Mouse (Mus musculus) left cerebral cortex, postnatal 4 days (tissue): Measurements from ENCODE around the gene Cyp2ab1. TPM values are rescaled to one million over a fixed set of nuclear protein-coding genes. Genes with fewer than 3 reads are reported as not detected.
"Not testable (repeated sequence)": the region's sequence is repeated elsewhere in the genome, so short reads cannot be mapped to it uniquely, and the experiment has no call there.

Experiments
- DNase-seq: peaks from one replicate; pipeline ENCODE4 v3.0.0-alpha.2; 2022
- intact Hi-C: fragments of 180-260 bp; cut with DNase I; formaldehyde crosslinking; loops from one replicate; pipeline ENCODE4 v1.15.1; 2025
- total RNA-seq, 2 experiments: library from RNA; stranded (reverse); gene quantifications; 2 replicates each; pipeline ENCODE4 v1.2.3; 2021

The Cyp2ab1 gene
- total RNA-seq = not detected

- intact Hi-C loops = no loop called here
These were observed at the start of gene Cyp2ab1 for GRCm38 (mm10) chr16:20325286-20325685. Cyp2ab1 (minus strand) TSS chr16:20325404.

GRCm38 (mm10) chr16:20371731-20372130, 46.5 kb upstream of the Cyp2ab1 start:
- intact Hi-C loops = no loop called here
- no peak for DNase-seq

More at GRCm38 (mm10) chr16:20325286-20325685, at the start of gene Cyp2ab1:
- no peak for DNase-seq

- no peak for DNase-seq
- intact Hi-C loops = no loop called here
These were observed 43.0 kb upstream of the Cyp2ab1 start for GRCm38 (mm10) chr16:20368221-20368620.

DNA sequence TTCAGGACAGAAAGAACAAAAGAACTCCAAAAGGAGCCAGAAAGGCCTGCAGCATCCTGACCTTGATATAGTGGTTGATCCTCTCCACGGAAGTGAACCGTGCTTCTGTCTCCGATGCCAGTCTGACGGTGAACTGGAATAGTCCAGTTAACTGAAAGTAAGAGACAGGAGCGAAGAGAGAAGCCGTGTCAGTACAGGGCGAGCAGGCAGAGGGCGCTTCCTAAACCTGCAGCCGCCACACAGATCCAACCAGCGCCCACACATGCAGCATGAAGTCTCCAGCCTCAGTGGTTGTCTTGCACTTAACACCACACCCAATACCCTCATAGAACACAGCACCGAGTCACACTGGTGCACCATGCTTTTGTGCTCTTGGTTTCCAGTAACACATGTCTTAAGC, 36.9 kb upstream of the Cyp2ab1 start:
- intact Hi-C loops = no loop called here
- no peak for DNase-seq

DNA sequence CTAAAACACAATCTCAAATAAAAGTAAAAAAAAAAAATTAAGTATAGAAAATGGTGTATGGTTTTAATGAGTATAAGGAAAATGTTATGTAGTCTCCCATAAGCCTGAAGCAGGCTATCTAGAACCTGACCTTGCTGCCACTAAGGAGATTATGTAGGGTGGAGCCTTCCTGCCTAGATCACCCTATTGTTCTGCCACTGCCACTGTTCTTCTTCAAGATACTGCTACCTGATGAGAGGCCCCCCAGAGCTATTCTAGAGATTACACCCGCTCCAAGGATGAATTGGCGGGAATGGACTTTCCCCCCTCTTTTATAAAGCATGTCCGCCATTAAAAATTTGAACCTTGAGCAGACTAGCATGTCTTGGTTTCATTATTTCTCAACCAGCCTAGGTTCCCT, 36.3 kb upstream of the Cyp2ab1 start:
- intact Hi-C loops, DNase-seq: not testable (repeated sequence)

- intact Hi-C loops = no loop called here
- DNase-seq = no peak
These were observed 34.6 kb upstream of the Cyp2ab1 start for GRCm38 (mm10) chr16:20359643-20360295.

- intact Hi-C loops = no loop called here
- DNase-seq = no peak
These were observed 32.6 kb upstream of the Cyp2ab1 start for GRCm38 (mm10) chr16:20357837-20358236.

GRCm38 (mm10) chr16:20354762-20355161, 29.6 kb upstream of the Cyp2ab1 start:
- no peak for DNase-seq
- intact Hi-C loops = no loop called here

DNA sequence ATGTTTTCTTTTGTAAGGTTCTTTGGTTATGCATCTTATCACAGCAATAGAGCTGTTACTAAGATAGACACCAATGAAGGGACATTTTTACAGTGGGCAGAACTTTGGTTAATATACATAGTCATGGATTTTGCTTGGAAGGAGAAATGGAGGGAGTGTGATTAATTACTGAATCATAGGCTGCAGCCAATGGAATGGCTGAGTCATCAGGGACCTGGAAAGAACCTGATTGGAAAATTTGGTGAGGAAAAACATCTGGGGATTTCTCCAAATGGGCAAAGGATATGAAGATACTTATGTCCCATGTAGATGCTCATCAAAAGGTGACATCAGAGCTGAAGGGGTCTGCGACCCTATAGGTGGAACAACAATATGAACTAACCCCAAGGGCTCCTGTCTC, 28.8 kb upstream of the Cyp2ab1 start:
- DNase-seq = no peak
- intact Hi-C loops = no loop called here

GRCm38 (mm10) chr16:20345464-20345863, 20.3 kb upstream of the Cyp2ab1 start:
- no peak for DNase-seq
- intact Hi-C loops = loop anchor here (10.0 kb wide), 1 partner anchor 131 kb away; no protein-coding TSS in a partner anchor

DNA sequence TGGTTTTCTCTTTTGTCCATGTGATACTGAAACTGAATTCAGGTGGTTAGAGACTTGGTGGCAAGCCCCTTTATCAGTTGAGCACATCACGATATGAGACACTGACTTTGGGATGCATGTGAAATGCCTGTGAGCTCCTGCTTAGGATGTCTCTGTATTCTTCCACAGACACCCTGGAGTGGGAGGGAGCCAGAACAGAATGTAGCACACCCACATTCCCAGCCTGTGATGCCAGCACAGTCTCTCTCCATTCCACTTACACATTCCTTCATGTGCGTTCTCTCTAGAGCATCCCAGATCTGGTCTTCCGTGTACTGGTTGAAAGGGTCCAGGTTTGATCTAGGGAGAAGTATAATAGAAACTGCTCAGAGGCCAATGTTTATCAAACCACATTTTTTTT, 13.4 kb upstream of the Cyp2ab1 start:
- DNase-seq = no peak
- intact Hi-C loops = no loop called here

GRCm38 (mm10) chr16:20334918-20335317, 9.7 kb upstream of the Cyp2ab1 start:
- intact Hi-C loops = no loop called here
- DNase-seq = no peak

- intact Hi-C loops = no loop called here
- DNase-seq = no peak
These were observed 3.1 kb upstream of the Cyp2ab1 start for GRCm38 (mm10) chr16:20328306-20328705.

- DNase-seq = no peak
- intact Hi-C loops = no loop called here
These were observed 1.3 kb downstream of the Cyp2ab1 start for GRCm38 (mm10) chr16:20323907-20324306.

GRCm38 (mm10) chr16:20322274-20322673, 2.9 kb downstream of the Cyp2ab1 start:
- DNase-seq = no peak
- intact Hi-C loops = no loop called here

- intact Hi-C loops = no loop called here
- DNase-seq = no peak
These were observed 8.4 kb downstream of the Cyp2ab1 start for GRCm38 (mm10) chr16:20316770-20317169.

GRCm38 (mm10) chr16:20315266-20315665, 9.9 kb downstream of the Cyp2ab1 start:
- no peak for DNase-seq
- intact Hi-C loops = no loop called here

DNA sequence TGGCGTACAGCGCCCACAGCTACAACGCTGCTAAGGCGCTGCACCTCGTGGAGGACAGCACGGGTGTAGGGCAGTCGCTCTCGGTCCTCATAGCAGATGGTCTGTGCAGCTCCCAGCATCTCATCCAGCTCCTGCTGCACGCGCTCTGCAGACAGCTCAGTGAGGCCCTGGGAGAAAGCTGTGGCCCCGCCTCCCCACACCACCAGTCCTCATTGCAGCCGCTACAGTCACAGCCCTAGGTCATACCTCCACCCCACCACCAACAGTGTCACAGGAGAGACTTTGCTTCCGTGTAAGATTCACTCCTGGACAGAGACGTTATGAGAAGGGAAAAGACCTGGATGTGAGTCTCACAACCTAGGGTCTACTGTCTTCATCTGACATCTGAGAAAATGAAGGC, 12.9 kb downstream of the Cyp2ab1 start:
- intact Hi-C loops = no loop called here

DNA sequence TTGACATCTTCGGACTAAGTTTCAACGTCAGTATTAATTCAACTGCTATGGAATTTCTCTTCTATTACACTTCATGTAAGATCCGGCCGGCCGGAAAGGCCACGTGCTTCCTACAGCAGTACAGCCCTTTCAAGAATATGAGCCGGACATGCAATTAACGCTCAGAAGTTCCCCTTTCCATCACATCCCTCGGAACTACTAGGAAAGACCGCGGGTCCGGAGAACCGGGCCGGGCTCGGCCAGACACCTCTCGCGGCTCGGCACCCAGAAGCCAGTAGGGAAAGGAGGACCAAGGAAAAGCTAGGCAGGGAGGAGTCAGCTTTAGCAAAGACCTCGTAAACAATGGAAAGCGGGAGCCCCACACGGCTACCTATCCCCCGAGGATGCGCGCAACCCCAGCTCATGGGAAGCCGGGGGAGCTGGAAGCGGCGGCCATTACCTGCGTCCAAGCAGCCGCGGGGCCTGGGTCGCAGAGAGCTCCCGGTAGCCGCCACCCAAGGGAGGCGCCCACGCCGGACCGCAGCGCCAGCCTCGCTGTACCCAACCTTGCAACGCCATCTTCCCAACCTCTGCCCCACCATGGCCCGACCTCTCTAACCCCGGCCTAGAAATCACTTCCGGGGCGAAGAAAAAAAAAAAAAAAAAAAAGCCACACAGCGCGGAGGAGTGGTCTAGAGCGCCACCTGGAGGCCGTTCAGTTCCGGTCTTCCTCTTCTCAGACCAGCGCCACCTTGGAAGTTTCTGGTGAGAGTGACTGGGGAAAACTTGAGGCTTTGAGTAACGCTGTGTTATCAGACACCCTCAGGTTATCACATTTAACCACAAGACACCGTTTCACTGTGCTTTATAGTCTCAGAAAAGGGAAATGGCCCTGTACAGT, 23.2 kb downstream of the Cyp2ab1 start, which contains the start of gene Parl:
Gene Parl, minus strand, starts transcription at position 618 of the 880 bp plus-strand sequence.
- intact Hi-C loops = loop anchor here (5.0 to 10.0 kb wide), 2 partner anchors 90 to 577 kb away; no protein-coding TSS in a partner anchor

More for the DNA sequence above, 12.9 kb downstream of the Cyp2ab1 start:
- DNase-seq = no peak

GRCm38 (mm10) chr16:20300076-20300475, 25.1 kb downstream of the Cyp2ab1 start:
- intact Hi-C loops = loop anchor here (5.0 to 10.0 kb wide), 2 partner anchors 88 to 575 kb away; no protein-coding TSS in a partner anchor
- no peak for DNase-seq

More for the DNA sequence above, 23.2 kb downstream of the Cyp2ab1 start, which contains the start of gene Parl:
- peak; percentile 89 for DNase-seq

DNA sequence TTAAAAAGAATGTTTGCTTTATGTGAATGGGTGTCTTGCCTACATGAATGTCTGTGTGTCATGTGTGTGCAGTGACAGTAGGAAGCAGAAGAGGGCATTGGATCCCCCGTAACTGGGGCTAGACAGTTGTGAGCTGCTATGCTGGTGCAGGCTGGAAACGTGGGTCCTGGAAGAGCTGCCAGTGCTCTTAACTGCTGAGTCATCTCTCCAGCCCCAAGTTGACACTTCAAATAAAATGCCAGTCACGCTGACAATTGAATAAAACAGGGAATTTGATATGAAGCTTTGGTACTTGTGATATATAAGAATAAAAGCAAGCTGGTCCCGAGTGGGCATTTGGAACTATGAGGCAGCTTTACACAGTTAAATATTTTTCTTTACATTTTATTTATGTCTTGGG, 45.0 kb downstream of the Cyp2ab1 start:
- no peak for DNase-seq
- intact Hi-C loops = no loop called here

- intact Hi-C loops = no loop called here
- no peak for DNase-seq
These were observed 45.8 kb downstream of the Cyp2ab1 start for GRCm38 (mm10) chr16:20279395-20279794.
